ENCODE assay signal across 9 mouse cellular contexts in genomic region chr2:30759088-30759374, GRCm38 (mm10). TPM values are rescaled to one million over a fixed set of nuclear protein-coding genes. Genes with fewer than 3 reads are reported as not detected.
DNase-seq lines count a peak whose midpoint lies in the region; ATAC-seq and TF ChIP-seq lines count a peak whose summit lies in the region.
"Had no signal": no experiment of that assay in that cellular context is flagged by ENCODE, and none has a peak within 500 bp of the region (broad histone marks: within the 10 kb centered on the region; RNA-seq: fewer than 3 reads in every experiment).

No protein-coding gene starts in this region.

- H3K27me3 ChIP-seq in heart, embryonic 16.5 days (ENCODE audit: control insufficient read depth, insufficient read depth, low read length) = no peaks in the 10 kb centered on the region
- no peaks in the 10 kb centered on the region for H3K27me3 ChIP-seq in forebrain, embryonic 15.5 days
- no peaks in the 10 kb centered on the region for H3K27me3 ChIP-seq in limb, embryonic 15.5 days

- no peak overlapping the region; the same call in 1 of the 2 replicates for H3K4me2 ChIP-seq in heart, embryonic 16.5 days (ENCODE audit: low read depth, low read length)
- no peak overlapping the region for H3K4me2 ChIP-seq in forebrain, embryonic 15.5 days (replicated peaks)
- 0 out of 2 replicates have a peak overlapping the region, but pooled peaks have one; percentile 19 for H3K4me2 ChIP-seq in limb, embryonic 15.5 days

- no peak for DNase-seq in heart, postnatal 4 days
- no peak for DNase-seq in ES-E14 (ENCODE audit: low read depth, low spot score)
- DNase-seq in gastrocnemius, postnatal 36 days = no peak
- no peak for DNase-seq in adrenal gland, postnatal 36 days
- no peak for DNase-seq in embryo, embryonic 11 days

- H3K27ac ChIP-seq in heart, embryonic 16.5 days (ENCODE audit: low read length) = peak overlapping the region; percentile 93
- peak overlapping the region; percentile 96; the same call in 1 of the 2 replicates for H3K27ac ChIP-seq in ES-E14 (ENCODE audit: insufficient read depth, low read depth, low read length, poor library complexity, severe bottlenecking)
- peak overlapping the region; percentile 71 for H3K27ac ChIP-seq in forebrain, embryonic 15.5 days (replicated peaks)
- peak overlapping the region; percentile 87 for H3K27ac ChIP-seq in limb, embryonic 15.5 days

- no peak for ATAC-seq in heart, embryonic 16.5 days (replicated peaks; ENCODE audit: extremely low read depth, insufficient read depth, low FRiP score)
- no peak for ATAC-seq in forebrain, embryonic 15.5 days (replicated peaks)
- no peak for ATAC-seq in limb, embryonic 15.5 days (ENCODE audit: insufficient number of reproducible peaks, low FRiP score, low TSS enrichment, low read depth)
- ATAC-seq: CD4-positive, CD25-positive, alpha-beta regulatory T cell, adult 4 months had no signal

- H3K4me1 ChIP-seq in heart, embryonic 16.5 days (ENCODE audit: control insufficient read depth, insufficient read depth, low read length) = peaks cover 27% of the 10 kb centered on the region
- H3K4me1 ChIP-seq in ES-E14 (ENCODE audit: control insufficient read depth in 2 of 2, insufficient read depth in 2 of 2, low read length in 2 of 2, poor library complexity in 1 of 2) = peaks cover 18 to 40% of the 10 kb centered on the region in 2 experiments
- peaks cover 24% of the 10 kb centered on the region for H3K4me1 ChIP-seq in forebrain, embryonic 15.5 days
- H3K4me1 ChIP-seq in limb, embryonic 15.5 days = peaks cover 34% of the 10 kb centered on the region

- H3K4me3 ChIP-seq in heart, embryonic 16.5 days (ENCODE audit: low read length) = no peak overlapping the region
- H3K4me3 ChIP-seq in ES-E14 (ENCODE audit: insufficient read depth in 1 of 2, low read depth in 1 of 2, low read length in 2 of 2, poor library complexity in 1 of 2, severe bottlenecking in 1 of 2) = no peak overlapping the region
- no peak overlapping the region for H3K4me3 ChIP-seq in forebrain, embryonic 15.5 days
- no peak overlapping the region for H3K4me3 ChIP-seq in limb, embryonic 15.5 days

- no peaks in the 10 kb centered on the region for H3K36me3 ChIP-seq in heart, embryonic 16.5 days (ENCODE audit: control insufficient read depth, insufficient read depth)
- H3K36me3 ChIP-seq in ES-E14 (ENCODE audit: control insufficient read depth, insufficient read depth, low read length, poor library complexity, severe bottlenecking) = no peaks in the 10 kb centered on the region
- H3K36me3 ChIP-seq in forebrain, embryonic 15.5 days = no peaks in the 10 kb centered on the region
- H3K36me3 ChIP-seq in limb, embryonic 15.5 days = no peaks in the 10 kb centered on the region

- peak overlapping the region; percentile 16; the same call in 1 of the 2 replicates for H3K9ac ChIP-seq in heart, embryonic 16.5 days (ENCODE audit: low read length)
- H3K9ac ChIP-seq in ES-E14 (ENCODE audit: insufficient read depth, low read depth, low read length, poor library complexity, severe bottlenecking) = no peak overlapping the region
- H3K9ac ChIP-seq in forebrain, embryonic 15.5 days (replicated peaks) = no peak overlapping the region
- no peak overlapping the region for H3K9ac ChIP-seq in limb, embryonic 15.5 days

- in situ Hi-C loops in ES-E14 (cut with MboI; ENCODE audit: low sequenced_read_pairs in 2 of 2, unreplicated experiment in 2 of 2) = no loop called here

- peaks cover 7% of the 10 kb centered on the region; the same call in 1 of the 2 replicates for H3K9me3 ChIP-seq in heart, embryonic 16.5 days (replicated peaks; ENCODE audit: control insufficient read depth, low read length)
- H3K9me3 ChIP-seq in ES-E14 (ENCODE audit: control insufficient read depth, insufficient read depth, low read depth, low read length) = no peaks in the 10 kb centered on the region
- no peaks in the 10 kb centered on the region for H3K9me3 ChIP-seq in forebrain, embryonic 15.5 days
- H3K9me3 ChIP-seq in limb, embryonic 15.5 days = no peaks in the 10 kb centered on the region

- intact Hi-C loops in gastrocnemius, postnatal 36 days (cut with DNase I) = no loop called here

- 59% methylated on average over 4 of the region's 4 CpGs for WGBS in heart, embryonic 16.5 days
- WGBS in forebrain, embryonic 15.5 days = 50% methylated on average over 4 of the region's 4 CpGs
- WGBS in limb, embryonic 15.5 days = 39% methylated on average over 4 of the region's 4 CpGs

TF ChIP-seq in ES-E14, 5 proteins besides CTCF, POLR2A, EP300 and RAD21:
- TF ChIP-seq ZNF384 (IDR thresholded peaks at IDR 0.05; ENCODE audit: low read depth, low read length) (no peak), CHD2 (IDR thresholded peaks at IDR 0.05; ENCODE audit: low read depth, low read length) (no peak), ZC3H11A (IDR thresholded peaks at IDR 0.05; ENCODE audit: borderline replicate concordance, low read depth, low read length) (no peak), MAFK (IDR thresholded peaks at IDR 0.05; ENCODE audit: insufficient read depth, low read depth, low read length) (no peak), HCFC1 (IDR thresholded peaks at IDR 0.05; ENCODE audit: borderline replicate concordance, insufficient read depth, low read length) (no peak)

RNA-seq across cellular contexts. Expression of gene 1700001O22Rik, which starts 44.4 kb away (rescaled TPM):
- polyA plus RNA-seq in heart, embryonic 16.5 days (2015; fragmentation: Nextera tagmentation; extraction: Ambion mirVana) = 2.2 and 2.7 TPM in 2 replicates
- 1 to 10 TPM; 2.6 to 4.0 TPM for total RNA-seq in heart, postnatal 4 days (2021)
- total RNA-seq in ES-E14 (2012; rRNA removed) = 1.9 and 2.6 TPM in 2 replicates
- polyA plus RNA-seq in forebrain, embryonic 15.5 days (2015; fragmentation: Nextera tagmentation; extraction: Ambion mirVana) = 2.6 and 3.7 TPM in 2 replicates
- polyA plus RNA-seq in limb, embryonic 15.5 days (2015; fragmentation: Nextera tagmentation; extraction: Ambion mirVana) = 2.4 and 3.1 TPM in 2 replicates
- 1 to 10 TPM; 1.3 to 5.3 TPM for total RNA-seq in gastrocnemius, postnatal 36 days (2021)
- 1 to 10 TPM in 1 of 2 experiments, under 1 TPM in 1; 0.99 to 2.8 TPM for total RNA-seq in adrenal gland, postnatal 36 days (2021)

RNA-seq across cellular contexts. Expression of gene Ntmt1, which starts 48.6 kb away (rescaled TPM):
- 90.0 and 90.4 TPM in 2 replicates for polyA plus RNA-seq in heart, embryonic 16.5 days (2015; fragmentation: Nextera tagmentation; extraction: Ambion mirVana)
- total RNA-seq in heart, postnatal 4 days (2021) = 10 to 100 TPM; 51.7 to 54.5 TPM
- total RNA-seq in ES-E14 (2012; rRNA removed) = 47.3 and 55.2 TPM in 2 replicates
- 117 and 131 TPM in 2 replicates for polyA plus RNA-seq in forebrain, embryonic 15.5 days (2015; fragmentation: Nextera tagmentation; extraction: Ambion mirVana)
- 86.3 and 89.5 TPM in 2 replicates for polyA plus RNA-seq in limb, embryonic 15.5 days (2015; fragmentation: Nextera tagmentation; extraction: Ambion mirVana)
- 10 to 100 TPM; 13.0 to 15.9 TPM for total RNA-seq in gastrocnemius, postnatal 36 days (2021)
- 10 to 100 TPM; 49.6 to 52.2 TPM for total RNA-seq in adrenal gland, postnatal 36 days (2021)
